Mouse (Mus musculus) pancreas, adult 10 weeks (tissue): Measurements from ENCODE around the gene Krt25. TPM values are rescaled to one million over a fixed set of nuclear protein-coding genes. Genes with fewer than 3 reads are reported as not detected.

ENCODE experiments used
- polyA plus RNA-seq: library from polyadenylated mRNA; stranded (reverse); fragments of 350-450 nt; fragmentation: Illumina TruSeq; extraction: RNeasy Lipid Tissue Mini Kit (QIAGEN cat#74804); gene quantifications from one replicate; pipeline ENCODE4 v1.2.3, GENCODE M21; 2015; ENCODE audit warnings: low read depth, low replicate concordance; ENCODE audit not compliant: insufficient read depth

Gene Krt25
- polyA plus RNA-seq: not detected

DNA sequence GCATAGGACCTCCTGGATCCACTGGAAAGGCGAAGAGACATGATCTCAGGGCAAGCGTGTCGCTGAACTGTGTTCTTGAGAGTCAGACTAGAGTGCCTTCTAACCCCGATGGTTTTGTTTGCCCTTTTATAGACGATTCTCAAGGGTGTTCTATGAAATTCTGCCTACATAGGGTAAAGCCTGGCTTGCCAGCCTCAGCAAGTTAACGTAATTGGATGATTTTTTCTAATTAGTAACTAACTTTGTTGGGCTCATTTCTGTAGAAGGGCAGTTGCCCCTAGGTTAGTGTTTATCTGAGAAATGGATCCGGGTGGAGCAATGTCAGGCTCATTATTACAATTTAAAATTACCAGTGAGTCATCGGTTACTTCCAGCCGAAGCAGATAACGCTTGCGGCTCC, at the start of gene Krt25:
Gene Krt25 (minus strand): TSS at position 101 of the 400 bp plus-strand sequence.

GRCm38 (mm10) chr11:99351004-99351403, 28.3 kb upstream of the Krt25 start, which contains the start of gene Krt27:
Krt27 (minus strand) TSS chr11:99351104.

GRCm38 (mm10) chr11:99337866-99338265, 15.1 kb upstream of the Krt25 start, which contains the start of gene Krt26:
Krt26 (minus strand) TSS chr11:99337966.

DNA sequence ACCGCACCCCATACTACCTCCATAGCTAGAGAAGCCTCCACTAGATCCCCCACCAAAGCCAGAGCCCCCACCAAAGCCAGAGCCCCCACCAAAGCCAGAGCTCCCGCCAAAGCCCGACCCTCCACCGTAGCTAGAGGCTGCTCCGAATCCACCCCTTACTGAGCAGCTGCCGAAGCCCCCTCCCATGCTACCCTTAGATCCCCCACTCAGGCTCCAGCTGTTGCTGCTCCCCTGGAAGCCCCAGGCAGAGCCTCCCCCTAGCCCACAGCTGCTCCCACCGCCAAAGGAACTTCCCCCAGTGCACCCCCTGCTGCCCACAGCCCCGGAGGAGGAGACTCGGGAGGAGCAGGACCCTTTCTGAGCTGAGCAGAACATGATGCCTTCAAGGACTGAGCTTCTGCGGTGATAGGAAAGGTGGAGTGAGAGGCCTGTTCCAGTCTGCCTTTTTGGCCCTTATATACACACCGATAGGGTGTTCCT, 37.9 kb downstream of the Krt25 start, which contains the start of gene Krt24:
Gene Krt24 (minus strand): TSS at position 430 of the 480 bp plus-strand sequence.

Other genes starting within 250 kb of the Krt25 start
- 0.55 TPM for gene Tns4, start 233.6 kb downstream of the Krt25 start, polyA plus RNA-seq
- gene Ccr7, start 167.9 kb downstream of the Krt25 start, polyA plus RNA-seq: 0.55 TPM
- 17.8 TPM for gene Smarce1, start 91.9 kb downstream of the Krt25 start, polyA plus RNA-seq
- gene Krt222, start 78.9 kb downstream of the Krt25 start, polyA plus RNA-seq: 0.42 TPM
- gene Krt24, start 37.7 kb downstream of the Krt25 start, polyA plus RNA-seq: not detected
- not detected for gene Krt26, start 15.0 kb upstream of the Krt25 start, polyA plus RNA-seq
- gene Krt27, start 28.2 kb upstream of the Krt25 start, polyA plus RNA-seq: not detected
- not detected for gene Krt28, start 52.0 kb upstream of the Krt25 start, polyA plus RNA-seq
- 3.7 TPM for gene Krt10, start 66.4 kb upstream of the Krt25 start, polyA plus RNA-seq
- not detected for gene Krt12, start 99.3 kb upstream of the Krt25 start, polyA plus RNA-seq
- not detected for gene Krt20, start 115.2 kb upstream of the Krt25 start, polyA plus RNA-seq
- 2.0 TPM for gene Krt23, start 170.2 kb upstream of the Krt25 start, polyA plus RNA-seq
- gene Krt39, start 198.4 kb upstream of the Krt25 start, polyA plus RNA-seq: not detected
- gene Krt40, start 220.2 kb upstream of the Krt25 start, polyA plus RNA-seq: not detected
- gene Krtap3-3, start 227.9 kb upstream of the Krt25 start, polyA plus RNA-seq: not detected
- not detected for gene Krtap3-2, start 233.9 kb upstream of the Krt25 start, polyA plus RNA-seq
- not detected for gene Gm11939, start 236.5 kb upstream of the Krt25 start, polyA plus RNA-seq
- gene Krtap3-1, start 243.7 kb upstream of the Krt25 start, polyA plus RNA-seq: not detected